Mouse (Mus musculus) cerebellum, postnatal 36 days (tissue): ENCODE data around the gene Gm28230.

ENCODE experiments used
- DNase-seq, 2 experiments: peaks; one replicate each; pipeline ENCODE4 v3.0.0; 2021 to 2022; ENCODE audit warnings: mixed read lengths in 2 of 2

Gene Gm28230

GRCm38 (mm10) chr2:74726551-74726950 lies at the start of gene Gm28230:
Gene Gm28230 (plus strand): TSS chr2:74726728.
- DNase-seq, result no peak

GRCm38 (mm10) chr2:74677106-74677505 lies 49.4 kb upstream of the Gm28230 start:
- no peak for DNase-seq

GRCm38 (mm10) chr2:74678891-74679595 lies 47.5 kb upstream of the Gm28230 start, which contains the start of gene Hoxd11:
Gene Hoxd11 (plus strand): TSS chr2:74679557.
- no peak for DNase-seq

- DNase-seq, result no peak
Observed at GRCm38 (mm10) chr2:74679596-74679971, 46.9 kb upstream of the Gm28230 start.

GRCm38 (mm10) chr2:74679980-74680379 lies 46.5 kb upstream of the Gm28230 start:
- DNase-seq, result no peak

GRCm38 (mm10) chr2:74680561-74681398 lies 45.7 kb upstream of the Gm28230 start:
- no peak for DNase-seq

- DNase-seq, result no peak
Observed at GRCm38 (mm10) chr2:74681594-74682531, 44.7 kb upstream of the Gm28230 start.

GRCm38 (mm10) chr2:74682796-74683195 lies 43.7 kb upstream of the Gm28230 start:
- DNase-seq, result no peak

GRCm38 (mm10) chr2:74683471-74683951 lies 43.0 kb upstream of the Gm28230 start:
- no peak for DNase-seq

- DNase-seq, result no peak
Observed at GRCm38 (mm10) chr2:74684106-74684505, 42.4 kb upstream of the Gm28230 start.

GRCm38 (mm10) chr2:74685059-74685603 lies 41.4 kb upstream of the Gm28230 start:
- DNase-seq, result no peak

- peak in 1 of 2 experiments; percentile 43 for DNase-seq
Observed at GRCm38 (mm10) chr2:74686301-74686987, 40.1 kb upstream of the Gm28230 start.

- no peak for DNase-seq
Observed at GRCm38 (mm10) chr2:74686988-74687697, 39.4 kb upstream of the Gm28230 start.

- DNase-seq, result no peak
Observed at GRCm38 (mm10) chr2:74687698-74688555, 38.6 kb upstream of the Gm28230 start.

GRCm38 (mm10) chr2:74688795-74689573 lies 37.5 kb upstream of the Gm28230 start:
- no peak for DNase-seq

GRCm38 (mm10) chr2:74689574-74690337 lies 36.8 kb upstream of the Gm28230 start:
- DNase-seq, result no peak

- no peak for DNase-seq
Observed at GRCm38 (mm10) chr2:74690338-74690716, 36.2 kb upstream of the Gm28230 start.
